Mouse (Mus musculus): ENCODE data around the gene Eif2a.

DNA sequence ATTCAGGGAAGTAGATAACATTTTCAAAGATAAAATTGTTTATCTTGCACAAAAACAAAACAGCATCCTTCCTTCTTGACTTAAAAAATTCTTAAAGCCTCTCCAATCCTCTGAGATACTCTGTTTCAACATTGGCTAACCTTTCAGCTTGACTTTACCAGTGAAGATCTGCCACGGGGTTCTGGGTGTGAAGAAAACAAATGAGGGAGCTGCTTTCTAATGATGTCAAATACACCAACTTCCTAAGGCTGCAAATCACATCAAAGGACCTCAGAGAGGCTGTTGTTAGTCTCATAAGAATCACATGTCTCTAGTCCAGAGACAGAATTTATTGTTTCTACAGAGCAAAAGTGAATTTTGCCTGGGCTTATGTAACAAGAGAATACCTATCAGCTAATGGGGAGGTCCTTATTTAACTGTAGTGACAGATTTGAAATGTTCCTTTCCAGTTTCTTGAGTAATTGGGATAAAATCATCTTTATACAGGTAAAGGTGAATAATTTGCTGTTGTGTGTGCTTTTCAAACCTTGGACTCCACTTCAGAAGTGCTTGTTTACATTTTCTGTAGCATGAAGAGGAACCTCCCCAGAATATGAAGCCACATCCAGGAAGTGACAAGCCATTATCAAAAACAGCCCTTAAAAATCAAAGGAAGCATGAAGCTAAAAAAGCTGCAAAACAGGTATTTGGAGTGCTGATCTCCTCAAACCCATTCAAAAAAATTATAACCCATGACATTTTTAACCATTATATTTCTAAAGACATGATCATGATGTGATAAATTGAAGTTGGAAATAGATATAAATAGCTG is 26.6 kb downstream of the Eif2a start:
- TF ChIP-seq CTCF (IDR thresholded peaks at IDR 0.05; ENCODE audit: low read depth, low read length) (no peak), POLR2A (IDR thresholded peaks at IDR 0.05; ENCODE audit: insufficient read depth, low read length) (no peak)
